Mouse (Mus musculus): ENCODE measurements around the gene Ppa2. TPM values are rescaled to one million over a fixed set of nuclear protein-coding genes. Genes with fewer than 3 reads are reported as not detected.
A peak's percentile ranks its signal among the peaks of the same experiment; 100 is the strongest.

Ppa2 gene
- polyA plus RNA-seq, 1 experiment from 2014 or later, result 88.5 TPM

DNA sequence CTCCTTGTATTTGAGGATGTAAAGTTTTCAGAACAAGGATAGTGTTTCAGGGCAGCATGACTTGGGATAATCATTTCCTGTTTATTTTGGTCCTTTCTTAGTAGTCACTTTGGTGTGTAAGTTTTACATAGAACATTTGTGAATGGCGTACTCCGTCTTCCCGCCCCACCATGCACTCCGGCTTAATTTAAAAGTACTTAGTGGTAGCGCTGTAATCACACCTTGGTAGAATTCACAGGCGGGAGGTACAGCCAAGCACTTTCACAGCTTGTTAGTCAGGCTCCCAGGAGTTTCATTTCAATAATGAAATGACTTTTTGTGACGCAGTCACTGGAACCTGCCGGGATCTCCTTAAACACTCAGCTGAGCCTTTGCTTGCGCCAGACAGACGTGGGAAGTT is 12.0 kb downstream of the Ppa2 start:
- H3K4me3 ChIP-seq (ENCODE audit: low read depth, low read length), result no peak overlapping the region
- DNase-seq (ENCODE audit: low spot score, missing footprints), result no peak
- H3K27me3 ChIP-seq (ENCODE audit: control insufficient read depth, insufficient read depth, low read length), result no peaks in the 10 kb centered on the region
- H3K4me2 ChIP-seq, result no peak overlapping the region
- H3K4me1 ChIP-seq (ENCODE audit: control insufficient read depth, insufficient read depth, low read length), result no peaks in the 10 kb centered on the region
- no peaks in the 10 kb centered on the region for H3K9me3 ChIP-seq (ENCODE audit: control insufficient read depth, low read length)
- 94% methylated on average over 10 of the region's 10 CpGs for WGBS
- no peaks in the 10 kb centered on the region; the same call in 1 of the 2 replicates for H3K36me3 ChIP-seq (ENCODE audit: control insufficient read depth, insufficient read depth, low read length)
- ATAC-seq (ENCODE audit: low FRiP score), result no peak
- no peak overlapping the region for H3K27ac ChIP-seq (ENCODE audit: low read depth, low read length)
- H3K9ac ChIP-seq (ENCODE audit: low read length), result no peak overlapping the region

DNA sequence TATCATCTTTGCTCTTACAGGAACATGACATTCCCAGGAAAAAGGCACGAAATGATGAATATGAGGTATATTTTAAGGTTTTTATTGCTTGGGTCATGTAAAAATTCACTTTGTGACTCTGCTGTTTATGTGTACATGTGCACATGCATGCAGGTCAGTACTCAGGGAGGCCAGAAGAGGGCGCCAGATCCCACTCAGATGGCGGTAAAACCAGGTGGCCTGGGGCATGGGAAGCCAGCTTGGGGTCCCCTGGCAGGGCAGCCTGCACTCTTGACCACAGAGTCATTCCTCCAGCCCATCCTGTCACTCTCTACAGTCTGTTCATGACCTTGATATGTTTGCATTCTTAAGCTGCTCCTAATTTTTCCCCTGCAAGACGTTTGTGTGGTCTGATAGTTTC is 12.6 kb downstream of the Ppa2 start:
- 78% methylated on average over 4 of the region's 4 CpGs for WGBS
- Histone ChIP-seq H3K36me3 (ENCODE audit: control insufficient read depth, insufficient read depth, low read length) (no peaks in the 10 kb centered on the region; the same call in 1 of the 2 replicates), H3K27ac (ENCODE audit: low read depth, low read length) (no peak overlapping the region), H3K4me2 (no peak overlapping the region), H3K4me1 (ENCODE audit: control insufficient read depth, insufficient read depth, low read length) (no peaks in the 10 kb centered on the region), H3K9me3 (ENCODE audit: control insufficient read depth, low read length) (no peaks in the 10 kb centered on the region), H3K4me3 (ENCODE audit: low read depth, low read length) (no peak overlapping the region), H3K27me3 (ENCODE audit: control insufficient read depth, insufficient read depth, low read length) (no peaks in the 10 kb centered on the region), H3K9ac (ENCODE audit: low read length) (no peak overlapping the region)
- DNase-seq (ENCODE audit: low spot score, missing footprints) (no peak), ATAC-seq (ENCODE audit: low FRiP score) (no peak)

DNA sequence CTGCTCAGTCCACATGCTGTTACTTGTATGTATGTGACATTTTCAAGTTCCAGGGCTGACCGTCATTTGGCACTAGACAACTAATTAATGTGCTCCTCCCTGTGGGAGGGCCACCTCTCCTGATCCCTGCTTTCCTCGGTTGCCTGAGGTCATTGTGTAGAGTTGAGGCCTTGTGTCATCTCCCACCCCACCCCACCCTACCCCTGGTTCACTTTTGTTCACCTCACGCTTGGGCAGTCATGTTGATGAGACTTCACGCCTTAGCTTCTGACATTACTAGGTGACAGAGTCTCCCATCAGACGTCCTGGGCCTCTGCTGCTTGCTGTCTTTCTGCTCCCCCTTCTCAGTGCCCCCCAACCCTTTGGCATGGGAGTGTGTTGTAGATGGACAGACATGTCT is 15.2 kb downstream of the Ppa2 start:
- ATAC-seq (ENCODE audit: low FRiP score), result peak; percentile 48; the same call in 1 of the 2 replicates
- no peak for DNase-seq (ENCODE audit: low spot score, missing footprints)
- Histone ChIP-seq H3K4me3 (ENCODE audit: low read depth, low read length) (no peak overlapping the region), H3K9ac (ENCODE audit: low read length) (no peak overlapping the region), H3K4me2 (no peak overlapping the region), H3K27me3 (ENCODE audit: control insufficient read depth, insufficient read depth, low read length) (no peaks in the 10 kb centered on the region), H3K27ac (ENCODE audit: low read depth, low read length) (no peak overlapping the region), H3K4me1 (ENCODE audit: control insufficient read depth, insufficient read depth, low read length) (no peaks in the 10 kb centered on the region), H3K36me3 (ENCODE audit: control insufficient read depth, insufficient read depth, low read length) (no peaks in the 10 kb centered on the region; the same call in 1 of the 2 replicates), H3K9me3 (ENCODE audit: control insufficient read depth, low read length) (no peaks in the 10 kb centered on the region)
- 30% methylated on average over 5 of the region's 5 CpGs for WGBS

DNA sequence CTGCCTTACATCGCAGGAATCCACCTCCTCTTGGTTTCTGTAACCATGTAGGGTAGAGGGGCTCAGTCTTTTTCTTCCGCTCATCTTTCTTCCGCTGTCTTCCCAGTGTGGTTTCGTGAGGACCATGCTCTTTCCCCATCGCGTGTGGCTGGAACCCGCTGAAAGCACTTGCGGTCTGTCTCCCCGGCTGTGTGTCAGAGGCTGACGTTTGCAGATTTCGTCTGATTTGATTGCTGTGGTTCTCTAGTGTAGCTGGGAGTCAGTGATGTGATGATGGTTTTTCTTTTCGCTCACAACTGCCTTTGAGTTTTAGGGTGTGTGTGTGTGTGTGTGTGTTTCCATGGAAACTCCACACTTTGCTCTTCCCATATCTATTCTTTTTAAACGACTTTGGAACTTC is 18.6 kb downstream of the Ppa2 start:
- H3K9me3 ChIP-seq (ENCODE audit: control insufficient read depth, low read length), result no peaks in the 10 kb centered on the region
- 94% methylated on average over 13 of the region's 13 CpGs for WGBS

DNA sequence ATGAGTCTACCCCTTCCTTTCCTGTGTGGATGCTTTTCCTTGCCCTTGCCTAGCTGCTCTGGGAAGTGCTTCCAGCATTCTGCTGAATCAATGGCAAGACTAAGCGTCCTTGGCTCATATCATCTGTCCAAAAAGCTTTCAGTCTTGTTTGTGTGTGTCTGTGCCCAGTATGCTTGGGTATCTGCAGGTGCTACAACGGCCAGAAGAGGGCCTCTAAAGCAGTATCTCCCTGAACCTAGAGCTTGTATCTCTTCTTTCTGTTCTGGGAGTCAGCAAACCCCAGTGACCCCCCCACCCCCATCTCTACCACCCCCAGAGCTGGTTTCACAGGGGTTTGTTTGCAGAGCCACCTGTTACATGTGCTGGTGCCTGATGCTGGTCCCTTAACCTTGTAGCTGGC is 19.5 kb downstream of the Ppa2 start:
- H3K9me3 ChIP-seq (ENCODE audit: control insufficient read depth, low read length), result no peaks in the 10 kb centered on the region
- 96% methylated on average over 2 of the region's 2 CpGs for WGBS
- no peak overlapping the region for H3K4me2 ChIP-seq
- no peaks in the 10 kb centered on the region for H3K27me3 ChIP-seq (ENCODE audit: control insufficient read depth, insufficient read depth, low read length)
- H3K4me1 ChIP-seq (ENCODE audit: control insufficient read depth, insufficient read depth, low read length), result no peaks in the 10 kb centered on the region
- no peak overlapping the region for H3K4me3 ChIP-seq (ENCODE audit: low read depth, low read length)
- H3K36me3 ChIP-seq (ENCODE audit: control insufficient read depth, insufficient read depth, low read length), result no peaks in the 10 kb centered on the region; the same call in 1 of the 2 replicates
- H3K27ac ChIP-seq (ENCODE audit: low read depth, low read length), result no peak overlapping the region
- H3K9ac ChIP-seq (ENCODE audit: low read length), result no peak overlapping the region
- DNase-seq (ENCODE audit: low spot score, missing footprints) (no peak), ATAC-seq (ENCODE audit: low FRiP score) (no peak)

More for the DNA sequence above, 18.6 kb downstream of the Ppa2 start:
- no peak overlapping the region for H3K9ac ChIP-seq (ENCODE audit: low read length)
- ATAC-seq (ENCODE audit: low FRiP score), result no peak
- DNase-seq (ENCODE audit: low spot score, missing footprints), result no peak
- no peak overlapping the region for H3K4me3 ChIP-seq (ENCODE audit: low read depth, low read length)
- no peaks in the 10 kb centered on the region for H3K4me1 ChIP-seq (ENCODE audit: control insufficient read depth, insufficient read depth, low read length)
- H3K36me3 ChIP-seq (ENCODE audit: control insufficient read depth, insufficient read depth, low read length), result no peaks in the 10 kb centered on the region; the same call in 1 of the 2 replicates
- H3K27me3 ChIP-seq (ENCODE audit: control insufficient read depth, insufficient read depth, low read length), result no peaks in the 10 kb centered on the region
- no peak overlapping the region for H3K4me2 ChIP-seq
- H3K27ac ChIP-seq (ENCODE audit: low read depth, low read length), result no peak overlapping the region

DNA sequence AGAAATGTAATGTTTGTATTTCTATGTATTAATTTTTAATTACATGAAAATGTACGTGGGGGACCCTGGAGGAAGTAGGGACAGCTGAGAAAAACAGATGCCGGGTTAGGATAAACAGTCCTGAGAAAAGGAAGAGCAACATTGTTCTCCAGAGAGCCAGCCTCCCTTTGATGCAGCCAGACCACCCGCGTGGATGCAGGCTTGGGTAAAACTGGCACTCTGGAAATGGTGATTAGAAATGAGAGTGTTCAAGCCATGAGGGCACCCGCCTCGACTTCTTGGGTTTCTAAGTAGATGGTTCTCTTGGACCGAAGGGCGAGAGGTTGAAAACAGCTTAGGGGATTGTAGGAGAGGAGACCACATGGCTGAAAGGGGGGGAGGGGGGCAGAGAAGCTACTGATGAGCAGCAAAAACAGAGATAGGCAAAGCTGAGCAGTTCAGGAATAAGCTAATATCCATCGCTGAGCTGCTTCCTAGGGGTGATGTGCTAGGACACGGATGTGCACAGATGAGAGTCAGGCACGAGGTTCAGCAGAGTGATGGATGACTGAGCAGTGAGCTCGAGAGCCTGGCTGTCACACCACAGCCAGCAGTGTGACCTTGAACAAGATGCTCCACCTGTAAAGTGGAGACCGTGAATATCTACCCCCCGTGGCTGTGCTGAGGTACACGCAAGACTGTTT is 21.4 kb downstream of the Ppa2 start:
- Histone ChIP-seq H3K27me3 (ENCODE audit: control insufficient read depth, insufficient read depth, low read length) (no peaks in the 10 kb centered on the region), H3K9ac (ENCODE audit: low read length) (no peak overlapping the region), H3K27ac (ENCODE audit: low read depth, low read length) (no peak overlapping the region), H3K4me3 (ENCODE audit: low read depth, low read length) (no peak overlapping the region), H3K9me3 (ENCODE audit: control insufficient read depth, low read length) (no peaks in the 10 kb centered on the region), H3K4me2 (no peak overlapping the region), H3K4me1 (ENCODE audit: control insufficient read depth, insufficient read depth, low read length) (no peaks in the 10 kb centered on the region), H3K36me3 (ENCODE audit: control insufficient read depth, insufficient read depth, low read length) (no peaks in the 10 kb centered on the region; the same call in 1 of the 2 replicates)
- DNase-seq (ENCODE audit: low spot score, missing footprints), result no peak
- peak; percentile 54 for ATAC-seq (ENCODE audit: low FRiP score)
- WGBS, result 70% methylated on average over 15 of the region's 15 CpGs

DNA sequence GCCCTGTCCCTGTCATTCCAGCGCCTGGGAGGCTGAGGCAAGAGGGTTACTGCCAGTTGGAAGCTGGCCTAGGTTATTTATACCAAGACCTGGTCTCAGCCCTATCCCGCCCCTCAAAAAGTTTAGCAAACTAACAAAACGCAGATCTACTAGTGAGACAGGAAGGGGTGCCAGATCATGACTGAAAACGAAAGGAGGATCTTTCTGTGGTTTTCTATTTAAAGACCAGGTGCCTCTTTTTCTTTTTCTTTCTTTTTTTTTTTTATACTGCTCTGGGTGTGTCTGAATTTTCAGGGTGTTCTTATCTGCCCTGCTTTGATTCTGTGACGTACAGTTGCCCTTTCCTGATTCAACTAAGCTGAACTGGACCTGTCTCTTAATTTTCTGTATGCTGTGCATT is 22.4 kb downstream of the Ppa2 start:
- Histone ChIP-seq H3K27me3 (ENCODE audit: control insufficient read depth, insufficient read depth, low read length) (no peaks in the 10 kb centered on the region), H3K36me3 (ENCODE audit: control insufficient read depth, insufficient read depth, low read length) (no peaks in the 10 kb centered on the region), H3K4me3 (ENCODE audit: low read depth, low read length) (no peak overlapping the region), H3K9me3 (ENCODE audit: control insufficient read depth, low read length) (no peaks in the 10 kb centered on the region), H3K9ac (ENCODE audit: low read length) (no peak overlapping the region), H3K4me1 (ENCODE audit: control insufficient read depth, insufficient read depth, low read length) (no peaks in the 10 kb centered on the region), H3K27ac (ENCODE audit: low read depth, low read length) (no peak overlapping the region), H3K4me2 (no peak overlapping the region)
- ATAC-seq (ENCODE audit: low FRiP score), result no peak
- 94% methylated on average over 5 of the region's 5 CpGs for WGBS
- DNase-seq (ENCODE audit: low spot score, missing footprints), result no peak

DNA sequence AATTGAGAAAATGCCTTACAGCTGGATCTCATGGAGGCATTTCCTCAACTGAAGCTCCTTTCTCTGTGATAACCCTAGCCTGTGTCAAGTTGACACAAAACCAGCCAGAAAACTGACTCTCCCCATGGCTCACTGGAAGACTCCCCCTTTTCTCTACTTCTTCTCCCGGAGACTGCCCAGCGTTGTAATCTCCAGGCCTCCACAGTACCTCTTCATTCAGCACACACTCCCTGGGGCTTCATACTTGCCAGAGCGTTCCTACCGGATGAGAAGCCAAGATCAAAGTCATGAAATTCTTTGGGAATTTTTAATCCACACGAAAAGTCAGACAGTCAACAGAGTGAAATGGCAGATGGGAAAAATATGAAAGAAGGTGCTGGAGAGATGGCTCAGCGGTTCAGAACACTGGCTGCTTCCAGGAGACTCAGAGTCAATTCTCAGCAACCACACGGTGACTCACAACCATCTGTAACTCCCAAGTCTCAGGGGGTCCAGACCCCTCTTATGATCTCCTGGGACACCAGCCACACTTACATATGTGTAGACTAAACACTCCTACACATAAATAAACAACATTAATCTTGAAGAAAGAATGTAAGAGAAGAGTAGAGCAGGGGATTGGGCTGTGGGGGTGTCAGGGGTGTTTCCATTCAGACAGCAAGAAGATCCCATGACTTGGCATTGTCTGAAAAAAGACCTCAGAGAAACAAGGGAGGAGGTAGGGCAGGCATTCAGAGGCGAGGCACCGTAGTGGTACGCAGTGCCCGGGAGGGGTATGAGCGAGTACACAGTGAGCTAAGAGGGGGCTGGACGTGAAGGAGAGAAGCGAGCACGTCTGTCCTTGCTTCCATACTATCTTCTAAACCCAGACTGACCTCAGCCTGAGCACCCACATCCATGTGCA is 23.6 kb downstream of the Ppa2 start:
- H3K27ac ChIP-seq (ENCODE audit: low read depth, low read length), result no peak overlapping the region
- WGBS, result 86% methylated on average over 15 of the region's 15 CpGs
- DNase-seq (ENCODE audit: low spot score, missing footprints) (no peak), ATAC-seq (ENCODE audit: low FRiP score) (no peak)
- H3K9me3 ChIP-seq (ENCODE audit: control insufficient read depth, low read length), result no peaks in the 10 kb centered on the region
- no peaks in the 10 kb centered on the region for H3K36me3 ChIP-seq (ENCODE audit: control insufficient read depth, insufficient read depth, low read length)
- H3K4me1 ChIP-seq (ENCODE audit: control insufficient read depth, insufficient read depth, low read length), result no peaks in the 10 kb centered on the region
- no peak overlapping the region for H3K4me3 ChIP-seq (ENCODE audit: low read depth, low read length)
- H3K27me3 ChIP-seq (ENCODE audit: control insufficient read depth, insufficient read depth, low read length), result no peaks in the 10 kb centered on the region
- no peak overlapping the region for H3K4me2 ChIP-seq
- no peak overlapping the region for H3K9ac ChIP-seq (ENCODE audit: low read length)

DNA sequence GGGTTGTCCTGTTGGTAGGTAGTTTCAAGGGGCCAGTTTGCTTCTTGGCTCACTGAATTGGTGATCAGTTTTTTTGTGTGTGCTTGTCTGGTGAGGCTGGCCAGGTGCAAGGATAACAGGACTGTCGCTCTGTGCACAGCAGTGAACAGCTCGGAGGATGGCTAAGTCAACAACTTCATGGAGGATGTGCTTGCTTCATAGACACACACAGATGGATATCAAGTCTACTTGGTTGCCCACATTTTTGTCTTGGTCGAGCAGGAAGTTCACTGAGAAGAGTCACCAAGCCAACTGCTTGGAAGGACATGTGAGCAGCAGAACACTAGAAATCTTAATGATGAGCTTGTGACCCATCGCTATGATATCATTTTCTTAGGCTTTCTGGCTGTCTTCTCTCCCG is 24.8 kb downstream of the Ppa2 start:
- H3K9ac ChIP-seq (ENCODE audit: low read length), result no peak overlapping the region
- no peak overlapping the region for H3K4me3 ChIP-seq (ENCODE audit: low read depth, low read length)
- DNase-seq (ENCODE audit: low spot score, missing footprints) (no peak), ATAC-seq (ENCODE audit: low FRiP score) (no peak)
- no peaks in the 10 kb centered on the region for H3K36me3 ChIP-seq (ENCODE audit: control insufficient read depth, insufficient read depth, low read length)
- no peak overlapping the region for H3K4me2 ChIP-seq
- WGBS, result 89% methylated on average over 5 of the region's 5 CpGs
- H3K27me3 ChIP-seq (ENCODE audit: control insufficient read depth, insufficient read depth, low read length), result no peaks in the 10 kb centered on the region
- H3K27ac ChIP-seq (ENCODE audit: low read depth, low read length), result no peak overlapping the region
- H3K4me1 ChIP-seq (ENCODE audit: control insufficient read depth, insufficient read depth, low read length), result no peaks in the 10 kb centered on the region
- no peaks in the 10 kb centered on the region for H3K9me3 ChIP-seq (ENCODE audit: control insufficient read depth, low read length)

Data from midbrain, embryonic 11.5 days (tissue).